In the genomic region with DNA sequence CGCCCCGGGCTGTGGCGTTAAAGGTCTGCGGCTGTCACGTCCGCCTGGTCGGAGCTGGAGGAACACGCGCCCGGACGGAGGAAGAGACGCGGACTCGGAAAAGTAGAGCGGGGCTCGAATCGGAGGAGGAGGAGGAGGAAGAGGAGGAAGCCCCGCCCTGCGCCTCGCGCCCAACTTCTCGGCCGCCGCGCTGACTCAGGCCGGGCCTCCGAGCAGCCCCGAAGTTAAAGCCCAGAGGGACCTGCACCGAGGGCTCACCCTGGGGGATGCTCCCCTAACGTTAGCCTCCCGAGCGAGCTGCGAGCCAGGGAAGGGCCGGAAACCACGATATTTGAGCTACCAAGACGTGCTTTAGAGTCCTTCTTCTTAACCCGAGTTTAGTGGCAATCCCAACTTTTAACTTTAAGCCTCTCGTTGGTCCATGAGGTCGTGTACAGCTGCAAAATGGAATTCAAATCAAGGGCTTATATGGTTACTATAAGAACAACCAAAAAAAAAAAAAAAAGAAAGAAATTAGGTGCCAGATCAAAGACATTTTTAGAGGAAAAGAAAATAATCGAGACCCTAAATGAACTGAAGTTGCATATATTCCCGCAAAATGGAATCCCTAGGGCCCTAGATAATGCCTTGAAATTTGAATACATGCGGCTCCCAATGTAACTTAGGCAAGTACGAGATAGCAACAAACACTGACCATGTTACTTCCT, we compare ENCODE assay signal across 8 mouse cellular contexts. TPM values are rescaled to one million over a fixed set of nuclear protein-coding genes. Genes with fewer than 3 reads are reported as not detected.
DNase-seq lines count a peak whose midpoint lies in the region; ATAC-seq and TF ChIP-seq lines count a peak whose summit lies in the region.

Gene Ecpas (minus strand): TSS at position 121 of the 707 bp plus-strand sequence.

- peaks cover 14% of the 10 kb centered on the region for H3K4me1 ChIP-seq in embryonic facial prominence, embryonic 15.5 days
- H3K4me1 ChIP-seq in limb, embryonic 14.5 days (ENCODE audit: control insufficient read depth, insufficient read depth, low read length), result peaks cover 7% of the 10 kb centered on the region
- peaks cover 14% of the 10 kb centered on the region for H3K4me1 ChIP-seq in midbrain, embryonic 15.5 days

- 2% methylated on average over 37 of the region's 43 CpGs for WGBS in embryonic facial prominence, embryonic 15.5 days
- WGBS in limb, embryonic 14.5 days, result 3% methylated on average over 38 of the region's 43 CpGs
- WGBS in midbrain, embryonic 15.5 days, result 3% methylated on average over 43 of the region's 43 CpGs

- H3K4me3 ChIP-seq in embryonic facial prominence, embryonic 15.5 days (replicated peaks), result peak within 1 kb of the TSS; percentile 85
- peak within 1 kb of the TSS; percentile 88 for H3K4me3 ChIP-seq in limb, embryonic 14.5 days (replicated peaks; ENCODE audit: low read length)
- H3K4me3 ChIP-seq in midbrain, embryonic 15.5 days, result peak within 1 kb of the TSS; percentile 91

- no peaks in the 10 kb centered on the region for H3K27me3 ChIP-seq in embryonic facial prominence, embryonic 15.5 days
- no peaks in the 10 kb centered on the region for H3K27me3 ChIP-seq in limb, embryonic 14.5 days (ENCODE audit: control insufficient read depth, insufficient read depth, low read length)
- H3K27me3 ChIP-seq in midbrain, embryonic 15.5 days (replicated peaks), result no peaks in the 10 kb centered on the region

- ATAC-seq in embryonic facial prominence, embryonic 15.5 days (ENCODE audit: insufficient number of reproducible peaks, low FRiP score, low TSS enrichment, low read depth), result peak; percentile 77; the same call in 1 of the 2 replicates
- peak; percentile 78 for ATAC-seq in limb, embryonic 14.5 days (ENCODE audit: low FRiP score, low read depth)
- peak; percentile 43; the same call in 1 of the 2 replicates for ATAC-seq in midbrain, embryonic 15.5 days (replicated peaks)

- H3K36me3 ChIP-seq in embryonic facial prominence, embryonic 15.5 days, result no peaks in the 10 kb centered on the region
- H3K36me3 ChIP-seq in limb, embryonic 14.5 days (ENCODE audit: control insufficient read depth, insufficient read depth, low read length), result no peaks in the 10 kb centered on the region
- H3K36me3 ChIP-seq in midbrain, embryonic 15.5 days (replicated peaks), result no peaks in the 10 kb centered on the region

- TF ChIP-seq POLR2A in limb, embryonic 14.5 days (IDR thresholded peaks at IDR 0.05; ENCODE audit: borderline replicate concordance, extremely low read depth, insufficient read depth, insufficient read length), result no peak

- H3K4me2 ChIP-seq in embryonic facial prominence, embryonic 15.5 days (replicated peaks), result peak within 1 kb of the TSS; percentile 64
- H3K4me2 ChIP-seq in limb, embryonic 14.5 days (replicated peaks; ENCODE audit: low read depth, low read length, severe bottlenecking), result peak within 1 kb of the TSS; percentile 71
- peak within 1 kb of the TSS; percentile 65 for H3K4me2 ChIP-seq in midbrain, embryonic 15.5 days

- peak; percentile 93 for DNase-seq in 3134 (ENCODE audit: extremely low read depth, insufficient read length, low spot score)
- DNase-seq in adrenal gland, adult 8-10 months, result peak; percentile 85
- peak; percentile 81 to 85 for DNase-seq in heart, adult 9 months (ENCODE audit: low spot score in 2 of 2)
- DNase-seq in kidney, adult 9 months, result peak; percentile 84
- peak; percentile 82 for DNase-seq in limb, embryonic 14.5 days (ENCODE audit: low spot score)
- DNase-seq in spleen, postnatal 36 days (ENCODE audit: low spot score in 2 of 2), result peak; percentile 81 to 84

- H3K9me3 ChIP-seq in embryonic facial prominence, embryonic 15.5 days (replicated peaks), result no peaks in the 10 kb centered on the region
- no peaks in the 10 kb centered on the region for H3K9me3 ChIP-seq in limb, embryonic 14.5 days (ENCODE audit: control insufficient read depth, low read length)
- H3K9me3 ChIP-seq in midbrain, embryonic 15.5 days, result no peaks in the 10 kb centered on the region

- peak within 1 kb of the TSS; percentile 98 for H3K9ac ChIP-seq in embryonic facial prominence, embryonic 15.5 days
- peak within 1 kb of the TSS; percentile 98 for H3K9ac ChIP-seq in limb, embryonic 14.5 days (ENCODE audit: low read depth, low read length, severe bottlenecking)
- H3K9ac ChIP-seq in midbrain, embryonic 15.5 days, result peak within 1 kb of the TSS; percentile 99

- H3K27ac ChIP-seq in embryonic facial prominence, embryonic 15.5 days (replicated peaks), result peak within 1 kb of the TSS; percentile 96
- H3K27ac ChIP-seq in limb, embryonic 14.5 days (replicated peaks; ENCODE audit: low read depth, low read length), result peak within 1 kb of the TSS; percentile 98
- H3K27ac ChIP-seq in midbrain, embryonic 15.5 days, result peak within 1 kb of the TSS; percentile 100

RNA-seq across cellular contexts. Expression of gene Ecpas, which starts in this region (rescaled TPM):
- 100 to 1,000 TPM; 142 to 177 (median 168) TPM for total RNA-seq in adrenal gland, adult 8-10 months (2022)
- 26.8 and 34.8 TPM in 2 replicates for polyA plus RNA-seq in embryonic facial prominence, embryonic 15.5 days (2015; fragmentation: Nextera tagmentation; extraction: Ambion mirVana)
- polyA plus RNA-seq in limb, embryonic 14.5 days (2012; rRNA removed), result 21.4 and 25.7 TPM in 2 replicates
- polyA plus RNA-seq in limb, embryonic 14.5 days (2014; fragmentation: Nextera tagmentation; extraction: Ambion mirVana), result 41.9 and 46.9 TPM in 2 replicates
- polyA plus RNA-seq in midbrain, embryonic 15.5 days (2015; fragmentation: Nextera tagmentation; extraction: Ambion mirVana), result 33.3 and 35.2 TPM in 2 replicates

Comparison
In these comparisons a context has a peak if more than half of its experiments do, and no peak if none do; other contexts are left out.
1. Peak in every context shown above with its lines: DNase-seq, ATAC-seq, H3K4me3 ChIP-seq and H3K27ac ChIP-seq.